Mouse (Mus musculus): Measurements from ENCODE around the gene Zic3. TPM values are rescaled to one million over a fixed set of nuclear protein-coding genes. Genes with fewer than 3 reads are reported as not detected.

Gene Zic3
- total RNA-seq, 2 experiments from 2014 or later = not detected

DNA sequence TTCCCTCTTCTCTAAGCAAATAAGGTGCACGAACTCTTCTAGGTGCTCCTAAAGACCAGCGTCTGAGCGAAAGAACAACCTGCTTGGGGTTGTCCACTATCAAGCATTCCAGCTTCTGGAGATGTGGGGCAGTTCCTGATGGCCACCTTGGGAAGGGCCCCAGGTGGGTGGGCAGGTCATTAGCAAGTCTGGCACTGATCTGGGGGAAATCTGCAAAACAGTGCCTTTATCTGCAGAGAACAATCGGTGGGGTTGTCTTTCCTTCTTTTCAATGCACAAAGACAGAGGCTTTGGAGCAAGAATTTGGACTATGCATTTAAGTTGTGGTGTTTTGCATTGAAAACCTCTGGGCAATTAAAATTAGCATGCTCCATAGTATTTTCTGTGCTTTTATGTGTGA, 17.2 kb downstream of the Zic3 start:
- intact Hi-C loops (cut with DNase I) = no loop called here
- DNase-seq (ENCODE audit: low spot score) = no peak

DNA sequence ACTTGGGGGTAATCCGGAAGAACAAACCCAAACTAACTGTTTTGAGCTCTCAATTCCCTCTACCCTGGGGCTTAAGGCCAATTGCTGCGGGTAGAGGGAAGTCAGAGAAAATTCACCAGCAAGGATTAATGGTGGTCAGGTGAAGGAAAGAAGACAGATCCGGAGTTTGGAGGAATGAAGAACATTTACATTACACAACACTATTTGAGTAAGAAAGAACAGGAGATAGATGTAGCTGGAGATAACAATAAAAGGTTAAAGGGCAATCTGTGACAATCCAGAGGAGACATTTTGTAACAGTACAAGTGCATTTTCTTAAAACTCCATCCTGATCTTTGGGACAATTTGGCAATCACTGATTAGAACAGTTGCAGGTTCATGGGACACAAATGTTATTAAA, 19.4 kb downstream of the Zic3 start:
- DNase-seq (ENCODE audit: low spot score) = no peak
- intact Hi-C loops (cut with DNase I) = no loop called here

DNA sequence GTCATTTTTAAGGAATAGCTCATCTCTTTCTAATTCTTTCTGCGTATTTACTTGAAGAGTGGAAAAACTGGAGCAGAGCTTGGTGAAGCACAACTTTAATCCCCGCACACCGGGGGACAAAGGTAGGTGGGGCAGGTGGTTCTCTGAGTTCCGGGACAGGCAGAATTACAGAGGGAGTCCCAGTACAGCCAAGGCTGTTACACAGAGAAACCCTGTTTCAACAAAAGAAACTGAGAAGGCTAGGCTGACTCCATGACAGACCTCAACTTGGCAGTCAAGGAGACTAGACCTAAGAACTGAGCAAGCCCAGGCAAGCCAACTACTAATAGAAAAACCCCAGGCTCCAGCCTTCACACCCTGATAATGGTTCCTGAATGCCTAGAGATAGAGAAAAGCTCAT, 20.0 kb downstream of the Zic3 start:
- DNase-seq (ENCODE audit: low spot score) = no peak
- intact Hi-C loops (cut with DNase I) = no loop called here
